Mouse (Mus musculus) induced T-regulatory cell, adult 2 months (primary cell): Measurements from ENCODE around the gene Nanos1.

Experiments used
- DNase-seq: peaks from one replicate; pipeline ENCODE4 v3.0.0-alpha.2; 2012; ENCODE audit warnings: low read depth

The Nanos1 gene

DNA sequence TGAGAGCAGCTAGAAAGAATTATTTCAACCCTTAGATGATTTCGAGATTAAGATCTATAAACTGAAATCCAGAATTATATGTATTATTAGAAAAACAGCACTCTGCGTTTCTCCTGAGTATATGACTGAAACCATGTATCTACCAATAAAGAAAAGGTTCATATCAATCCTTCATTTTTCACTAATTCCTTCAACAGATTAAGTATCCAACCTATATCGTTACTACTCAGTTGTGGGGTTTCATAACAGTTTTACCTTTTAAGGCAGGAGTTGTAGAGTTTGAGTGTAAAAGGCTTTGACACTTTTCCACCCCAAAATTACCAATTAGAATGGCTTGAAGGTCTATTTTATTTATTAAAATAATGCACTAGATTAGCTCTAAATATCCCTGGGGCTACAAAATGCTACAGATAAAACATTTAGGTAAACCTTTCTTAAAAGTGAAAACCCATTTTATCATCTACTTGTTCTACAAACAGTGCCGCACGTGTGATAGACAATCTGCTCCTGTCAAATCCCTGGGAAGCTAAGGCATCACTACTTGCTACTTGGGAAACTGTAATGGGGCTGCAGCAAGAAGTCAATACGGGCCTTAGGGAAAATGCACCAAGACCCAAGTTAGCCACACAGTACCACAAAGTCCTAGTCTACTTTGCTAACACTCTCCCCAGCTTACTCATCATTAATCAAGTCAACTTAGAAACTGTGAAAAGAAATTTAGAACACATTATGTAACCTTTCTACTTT is 32.6 kb downstream of the Nanos1 start:
- peak; percentile 34 for DNase-seq

- no peak for DNase-seq
These were observed 33.7 kb downstream of the Nanos1 start for GRCm38 (mm10) chr19:60789452-60789851.

DNA sequence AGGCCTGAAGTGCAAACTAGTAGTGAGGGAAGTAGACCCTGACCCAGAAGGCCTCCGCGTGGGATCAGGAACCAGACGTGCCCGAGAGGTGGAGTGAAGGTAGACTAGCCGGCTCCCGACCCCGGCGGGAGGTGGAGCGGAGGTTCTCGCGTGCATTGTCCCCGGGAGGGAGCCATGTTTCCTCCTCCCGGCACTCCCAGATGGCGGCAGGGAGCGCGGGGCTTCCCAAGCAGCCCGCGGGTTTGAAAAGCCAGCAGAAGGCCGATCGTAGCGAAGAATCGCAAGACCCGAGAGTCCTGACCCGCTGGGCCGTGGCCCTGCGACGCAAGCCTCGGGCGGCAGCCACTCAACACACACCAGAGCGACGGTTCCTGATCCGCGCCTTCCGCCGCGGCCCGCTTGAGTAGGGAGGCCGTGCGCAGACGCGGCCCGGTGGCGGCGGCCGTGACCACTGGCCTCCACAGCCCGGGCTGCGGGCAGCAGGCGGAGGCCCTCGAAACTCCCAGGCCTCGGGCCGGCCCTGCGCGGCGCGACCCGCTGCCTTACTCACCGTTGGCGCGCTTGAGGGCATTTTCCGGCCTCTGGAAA is 34.2 kb downstream of the Nanos1 start:
- DNase-seq = peak; percentile 75

- DNase-seq = peak; percentile 96
These were observed 34.9 kb downstream of the Nanos1 start, which contains the start of gene Eif3a for GRCm38 (mm10) chr19:60790551-60791161. Gene Eif3a (minus strand): TSS chr19:60790658.

- no peak for DNase-seq
These were observed 35.4 kb downstream of the Nanos1 start for GRCm38 (mm10) chr19:60791164-60791563.

GRCm38 (mm10) chr19:60793170-60793707 is 37.5 kb downstream of the Nanos1 start:
- DNase-seq = no peak

- no peak for DNase-seq
These were observed 39.5 kb downstream of the Nanos1 start for GRCm38 (mm10) chr19:60795244-60795643.

GRCm38 (mm10) chr19:60797415-60797814 is 41.6 kb downstream of the Nanos1 start:
- no peak for DNase-seq

DNA sequence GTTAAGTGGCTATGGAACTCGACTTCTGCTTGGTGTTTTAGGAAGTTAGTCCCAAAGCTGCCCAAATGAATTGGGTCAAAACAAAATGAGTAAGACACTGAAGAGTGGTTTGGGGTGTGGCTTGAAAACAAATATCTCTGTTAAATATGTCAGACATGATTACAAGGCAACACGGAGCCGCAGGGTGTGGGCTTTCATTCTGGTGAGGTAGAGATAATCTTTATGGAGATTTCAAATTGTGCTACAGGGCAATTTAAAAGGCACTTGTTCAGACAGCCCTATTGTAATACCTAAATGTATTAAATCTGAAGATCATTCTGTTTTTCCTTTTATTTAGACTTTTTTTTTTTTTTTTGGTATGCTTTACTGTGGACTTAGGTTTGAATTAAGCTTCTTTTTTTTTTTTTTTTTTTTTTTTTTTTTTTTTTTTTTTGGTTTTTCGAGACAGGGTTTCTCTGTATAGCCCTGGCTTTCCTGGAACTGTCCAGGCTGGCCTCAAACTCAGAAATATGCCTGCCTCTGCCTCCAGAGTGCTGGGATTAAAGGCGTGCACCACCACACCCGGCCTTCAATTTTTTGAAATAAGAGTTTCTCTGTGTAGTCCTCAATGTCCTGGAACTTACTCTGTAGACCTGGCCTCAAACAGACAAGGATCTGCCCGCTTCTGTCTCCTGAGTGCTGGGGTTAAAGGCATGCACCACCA is 44.2 kb downstream of the Nanos1 start:
- no peak for DNase-seq

- DNase-seq = no peak
These were observed 49.1 kb downstream of the Nanos1 start for GRCm38 (mm10) chr19:60804903-60805302.
